Mouse (Mus musculus) CD4-positive naive resting alpha-beta T cell, adult 57 days (primary cell): ENCODE data around the gene Tdp2. TPM values are rescaled to one million over a fixed set of nuclear protein-coding genes. Genes with fewer than 3 reads are reported as not detected.

Source experiments
- total RNA-seq: library from RNA; stranded (reverse); gene quantifications from one replicate; pipeline ENCODE4 v1.2.4, GENCODE M21; 2023

Tdp2 gene
- total RNA-seq: 85.5 TPM

GRCm38 (mm10) chr13:24831353-24832130 lies at the start of gene Tdp2, which contains the start of gene Acot13:
Gene Tdp2, plus strand, starts transcription at chr13:24831679.
Gene Acot13, minus strand, starts transcription at chr13:24831540.

GRCm38 (mm10) chr13:24801308-24801921 lies 30.1 kb upstream of the Tdp2 start, which contains the start of gene BC005537:
Gene BC005537, plus strand, starts transcription at chr13:24801657.

GRCm38 (mm10) chr13:24844983-24845955 lies 13.8 kb downstream of the Tdp2 start, which contains the start of gene D130043K22Rik:
Gene D130043K22Rik, plus strand, starts transcription at chr13:24845135.

Other genes with a start within 250 kb of the Tdp2 start
- 734 TPM for gene Ripor2, start 249.5 kb upstream of the Tdp2 start, total RNA-seq
- gene Armh2, start 90.4 kb upstream of the Tdp2 start, total RNA-seq: 2.6 TPM
- gene Gmnn, start 69.8 kb upstream of the Tdp2 start, total RNA-seq: 4.8 TPM
- 179 TPM for gene BC005537, start 30.0 kb upstream of the Tdp2 start, total RNA-seq
- gene Acot13, start 139 bp upstream of the Tdp2 start, total RNA-seq: 20.6 TPM
- gene D130043K22Rik, start 13.5 kb downstream of the Tdp2 start, total RNA-seq: not detected
- gene Aldh5a1, start 106.0 kb downstream of the Tdp2 start, total RNA-seq: 1.6 TPM
- gene Gpld1, start 111.5 kb downstream of the Tdp2 start, total RNA-seq: not detected
- gene Mrs2, start 188.7 kb downstream of the Tdp2 start, total RNA-seq: 44.9 TPM
- 0.24 TPM for gene Dcdc2a, start 224.3 kb downstream of the Tdp2 start, total RNA-seq